Mouse (Mus musculus) left cerebral cortex, adult 2 months (tissue): ENCODE results near the gene Gm20852. TPM values are rescaled to one million over a fixed set of nuclear protein-coding genes. Genes with fewer than 3 reads are reported as not detected.
"Not testable (repeated sequence)": the region's sequence is repeated elsewhere in the genome, so short reads cannot be mapped to it uniquely, and the experiment has no call there.

ENCODE experiments used
- DNase-seq, 2 experiments: peaks; one replicate each; pipeline ENCODE4 v3.0.0; 2021 to 2022; ENCODE audit warnings: low spot score in 2 of 2, mixed read lengths in 1 of 2; ENCODE audit errors: extremely low spot score in 1 of 2
- H3K27ac ChIP-seq: fragments of 200-600 bp; 2 replicates; pipeline ENCODE4 v1.8.1; 2022
- H3K4me3 ChIP-seq: fragments of 200-600 bp; 2 replicates; pipeline ENCODE4 v1.8.1; 2022
- intact Hi-C: fragments of 180-260 bp; cut with DNase I; formaldehyde crosslinking; loops from one replicate; pipeline ENCODE4 v1.15.1; 2025
- long read RNA-seq, 2 experiments: library from polyadenylated mRNA; stranded (forward); transcript quantifications; one replicate each; pipeline ENCODE4 v2.0.0; 2021; ENCODE audit warnings: borderline mapping rate in 2 of 2
- total RNA-seq, 2 experiments: library from RNA; stranded (reverse); gene quantifications; 2 replicates each; pipeline ENCODE4 v1.2.3; 2021

The Gm20852 gene
- total RNA-seq = not detected
- long read RNA-seq, experiment 1 = 0 reads
- long read RNA-seq, experiment 2 = 0 reads

- DNase-seq, intact Hi-C loops, H3K4me3 ChIP-seq, H3K27ac ChIP-seq: not testable (repeated sequence)
These were observed at the start of gene Gm20852 for GRCm38 (mm10) chrY:66742023-66742422. Gene Gm20852, minus strand, starts transcription at chrY:66742123.
